Mouse (Mus musculus) spleen, adult 2 months (tissue): Measurements from ENCODE around the gene Sf3a2.

Source experiments
- CTCF ChIP-seq: fragments of 200-500 bp; IDR thresholded peaks from 2 replicates; pipeline ENCODE4 v1.5.1; 2011; ENCODE audit warnings: mild to moderate bottlenecking, inconsistent platforms; ENCODE audit not compliant: insufficient read depth, insufficient read length, insufficient replicate concordance; ENCODE audit errors: extremely low read depth
- POLR2A ChIP-seq: fragments of 200-500 bp; IDR thresholded peaks from 2 replicates; pipeline ENCODE4 v1.6.1; 2011; ENCODE audit warnings: low read depth, low read length, inconsistent platforms

DNA sequence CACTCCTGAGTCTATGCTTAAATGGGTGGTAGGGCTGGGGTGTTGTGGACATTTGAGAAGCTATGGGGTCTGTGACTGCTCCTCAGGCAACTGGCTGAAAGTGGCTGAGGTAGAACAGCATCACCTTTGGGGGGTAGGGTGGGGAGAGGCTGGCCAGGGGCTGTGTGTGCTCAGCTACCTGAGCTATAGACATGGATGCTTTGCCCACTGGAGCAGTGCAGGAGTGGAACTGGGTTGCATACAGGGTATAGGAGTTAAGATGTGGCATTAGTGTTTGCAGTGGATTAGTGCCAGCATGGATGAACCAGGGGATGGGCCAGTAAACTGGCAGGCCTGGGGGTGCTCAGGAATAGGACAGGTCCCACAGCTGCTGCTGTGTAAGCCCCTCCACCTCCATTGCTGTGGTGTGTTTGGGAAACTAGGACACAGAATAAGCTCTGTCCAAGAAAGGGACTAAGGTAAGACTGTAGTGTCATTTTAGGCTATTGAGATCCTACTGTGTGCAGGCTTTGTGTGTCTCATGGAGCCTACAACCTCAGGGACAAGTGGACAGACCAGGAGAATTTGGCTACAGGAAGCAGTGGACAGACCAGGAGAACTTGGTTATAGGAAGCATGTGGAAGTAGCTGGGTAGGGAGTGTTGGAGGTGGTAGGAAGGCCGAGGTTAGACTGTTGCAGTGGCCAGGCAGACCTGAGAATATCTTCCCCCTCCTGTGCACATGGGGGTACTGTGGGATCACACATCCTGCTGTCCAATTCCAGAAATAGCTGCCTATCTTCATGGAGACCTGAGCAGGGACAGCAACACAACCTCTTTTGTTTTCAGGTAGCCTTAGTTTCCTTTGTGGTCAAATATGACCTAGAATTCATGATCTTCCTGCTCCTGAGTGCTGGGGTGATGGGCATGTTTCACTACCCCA, 31.6 kb downstream of the Sf3a2 start:
- TF ChIP-seq POLR2A (no peak), CTCF (no peak)
